Mouse (Mus musculus) gastrocnemius, postnatal 4 days (tissue): ENCODE results near the gene Pard3. TPM values are rescaled to one million over a fixed set of nuclear protein-coding genes. Genes with fewer than 3 reads are reported as not detected.

ENCODE experiments used
- DNase-seq, 2 experiments: peaks; one replicate each; pipeline ENCODE4 v3.0.0; 2021 to 2022; ENCODE audit warnings: low spot score in 2 of 2, mixed read lengths in 2 of 2
- total RNA-seq, 2 experiments: library from RNA; stranded (reverse); gene quantifications; 2 replicates each; pipeline ENCODE4 v1.2.3; 2021

The Pard3 gene
- total RNA-seq, 2 experiments from 2014 or later: 48.7 to 52.2 TPM

GRCm38 (mm10) chr8:127174411-127174810, 110.7 kb downstream of the Pard3 start:
- DNase-seq: no peak

DNA sequence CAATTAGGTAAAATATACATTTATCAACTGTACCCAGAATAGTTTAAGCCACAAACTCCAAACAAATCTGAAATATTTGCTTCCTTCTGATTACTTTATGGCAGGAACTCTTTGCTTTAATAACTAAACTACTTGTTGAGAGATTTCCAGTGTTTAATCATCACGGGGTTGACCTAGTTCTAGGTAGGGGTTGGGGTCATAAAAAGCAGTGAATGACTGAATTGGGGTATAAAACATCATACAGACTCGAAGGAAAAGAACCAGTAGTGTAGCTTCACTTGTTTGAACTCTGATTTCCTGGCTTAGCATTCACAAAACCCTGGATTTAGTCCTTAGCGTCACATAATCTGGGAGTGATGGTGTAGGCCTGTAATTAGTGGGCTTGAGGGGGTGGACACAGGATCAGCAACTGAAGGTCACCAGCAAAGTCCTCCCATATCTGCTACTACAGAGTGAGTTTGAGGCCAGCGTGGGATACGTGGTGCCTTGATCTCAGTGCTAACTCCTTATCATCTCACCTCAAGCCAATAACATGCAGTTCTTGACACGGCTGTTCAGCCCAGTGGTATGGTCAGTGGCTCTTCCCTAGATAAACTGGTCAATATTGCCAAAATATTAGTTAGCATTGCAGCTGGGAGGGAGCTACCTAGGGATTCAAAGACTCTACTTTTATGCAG, 111.6 kb downstream of the Pard3 start:
- no peak for DNase-seq

DNA sequence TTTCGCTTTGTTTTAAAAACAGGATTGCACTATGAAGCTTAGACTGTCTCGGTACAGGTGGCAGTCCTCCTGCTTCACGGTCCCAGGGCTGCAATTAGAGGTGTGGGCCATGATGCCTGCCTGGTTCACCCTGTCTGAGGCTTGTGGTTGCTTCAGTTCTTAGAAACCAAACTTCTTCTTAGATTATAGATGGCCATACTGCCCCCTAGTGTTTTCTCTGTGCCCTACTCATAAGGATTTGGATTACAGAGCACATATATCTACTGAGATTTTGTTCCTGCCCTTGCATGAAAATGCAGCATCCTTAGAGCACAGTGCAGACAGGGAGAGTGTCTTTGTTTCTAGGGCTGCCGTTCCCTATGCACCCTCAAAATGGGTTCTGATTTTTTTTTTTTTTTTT, 114.9 kb downstream of the Pard3 start:
- DNase-seq: peak in 1 of 2 experiments; percentile 28

GRCm38 (mm10) chr8:127181246-127181645, 117.6 kb downstream of the Pard3 start:
- no peak for DNase-seq

- DNase-seq: no peak
These were observed 118.4 kb downstream of the Pard3 start for GRCm38 (mm10) chr8:127182065-127182464.

- DNase-seq: no peak
These were observed 119.8 kb downstream of the Pard3 start for GRCm38 (mm10) chr8:127183533-127183932.

- DNase-seq: no peak
These were observed 120.3 kb downstream of the Pard3 start for GRCm38 (mm10) chr8:127184025-127184424.

- no peak for DNase-seq
These were observed 122.2 kb downstream of the Pard3 start for GRCm38 (mm10) chr8:127185897-127186296.

DNA sequence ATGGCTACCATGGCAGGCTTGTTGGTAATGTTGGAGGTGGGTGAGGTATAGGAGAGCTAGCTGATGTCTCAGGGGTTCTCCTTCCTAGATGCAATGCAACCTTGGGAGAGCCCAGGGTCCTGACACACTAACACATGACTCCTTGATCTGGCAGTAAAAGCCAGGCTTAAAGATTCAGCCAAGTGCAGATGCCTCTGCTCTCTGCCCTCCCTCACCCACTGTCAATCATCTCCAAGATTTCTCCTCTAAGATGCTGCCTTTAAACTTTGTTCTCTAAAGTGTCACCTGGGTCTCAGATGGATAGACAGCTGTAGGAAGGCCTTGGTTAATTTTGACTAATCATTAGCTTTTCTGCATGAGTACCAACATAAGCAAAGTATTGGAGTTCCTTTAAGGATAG, 125.0 kb downstream of the Pard3 start:
- DNase-seq: no peak

DNA sequence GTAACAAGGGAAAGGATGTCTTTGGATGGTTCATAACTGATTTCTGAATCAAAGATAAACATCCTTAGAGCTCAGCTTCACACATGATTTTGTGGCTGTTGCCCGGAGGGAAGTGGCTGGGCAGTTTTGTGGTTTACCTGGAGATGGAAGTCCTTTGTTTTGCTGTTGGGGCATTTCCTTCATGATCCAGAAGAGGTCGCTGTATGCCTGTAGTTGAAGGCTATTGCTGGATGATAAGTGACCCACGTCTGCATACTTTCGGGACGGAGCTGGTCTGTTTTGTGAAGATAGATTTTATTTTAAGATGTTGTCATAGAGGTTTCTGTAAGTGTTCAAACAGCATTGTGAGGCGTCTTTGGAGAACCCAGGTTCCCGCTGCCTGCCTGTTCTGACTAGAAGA, 126.7 kb downstream of the Pard3 start:
- peak; percentile 30 to 47 for DNase-seq

- DNase-seq: peak in 1 of 2 experiments; percentile 41
These were observed 127.7 kb downstream of the Pard3 start for GRCm38 (mm10) chr8:127191387-127191786.

DNA sequence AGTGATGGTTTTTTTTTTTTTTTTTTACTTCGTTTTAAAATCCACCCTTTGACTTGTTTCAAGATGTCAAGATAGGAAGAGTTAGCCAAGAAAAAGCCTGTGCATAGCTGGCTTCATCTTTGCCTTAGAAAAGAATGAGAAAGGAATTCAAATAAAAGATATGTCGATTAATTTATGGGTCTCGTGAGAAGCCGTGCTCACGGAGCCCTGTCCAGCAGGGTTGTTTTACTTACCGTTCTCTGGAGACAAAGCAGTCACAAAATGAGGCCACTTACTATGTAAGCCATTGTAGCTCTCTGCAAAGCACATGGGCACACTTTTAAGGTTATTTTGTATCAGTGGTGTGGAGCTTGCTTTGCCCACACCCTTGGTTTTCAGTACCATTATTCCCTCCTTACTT, 128.1 kb downstream of the Pard3 start:
- no peak for DNase-seq

GRCm38 (mm10) chr8:127192331-127192730, 128.6 kb downstream of the Pard3 start:
- no peak for DNase-seq

DNA sequence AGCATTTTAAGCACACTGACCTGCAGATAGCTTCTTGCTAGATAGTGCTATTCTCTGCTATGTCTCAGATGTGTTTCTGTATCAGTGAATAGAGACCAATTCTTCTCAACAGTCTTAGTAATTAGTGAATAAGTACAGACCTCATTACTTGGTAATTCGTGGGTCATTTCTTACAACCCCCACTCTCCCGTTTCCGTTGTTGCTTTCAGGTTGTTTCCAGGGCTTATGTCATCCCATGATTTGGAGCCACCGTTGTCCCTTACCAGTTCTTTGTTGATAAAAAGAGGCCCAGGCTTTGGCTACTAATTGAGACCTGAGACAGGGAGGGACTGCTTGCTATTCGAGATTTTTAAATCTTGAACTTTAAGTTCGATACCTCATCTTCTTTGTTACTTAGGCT, 129.7 kb downstream of the Pard3 start:
- no peak for DNase-seq

- no peak for DNase-seq
These were observed 131.2 kb downstream of the Pard3 start for GRCm38 (mm10) chr8:127194786-127195407.

- no peak for DNase-seq
These were observed 133.0 kb downstream of the Pard3 start for GRCm38 (mm10) chr8:127196505-127197265.

DNA sequence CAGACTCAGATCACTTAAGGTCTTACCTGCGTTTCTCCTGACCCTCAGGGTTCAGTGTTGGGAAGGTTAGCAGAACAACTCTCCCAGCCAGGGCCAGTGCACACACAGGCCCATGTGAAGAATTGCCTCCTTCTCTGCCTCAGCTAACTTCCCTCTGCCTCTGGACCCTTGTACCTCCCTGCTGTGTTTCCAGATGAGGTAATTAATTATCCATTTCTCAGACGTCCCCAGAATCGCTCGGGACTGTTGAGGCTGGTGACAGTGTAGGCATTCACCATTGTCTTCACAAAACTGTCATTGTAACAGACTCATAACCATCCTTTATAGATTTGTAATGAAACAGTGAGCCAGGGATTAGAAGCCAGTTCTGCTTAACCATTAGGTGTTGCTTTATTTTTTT, 143.8 kb downstream of the Pard3 start:
- DNase-seq: no peak

- no peak for DNase-seq
These were observed 146.9 kb downstream of the Pard3 start for GRCm38 (mm10) chr8:127210621-127211020.

GRCm38 (mm10) chr8:127214338-127214737, 150.6 kb downstream of the Pard3 start:
- DNase-seq: no peak

GRCm38 (mm10) chr8:127214748-127215433, 151.2 kb downstream of the Pard3 start:
- DNase-seq: no peak

- no peak for DNase-seq
These were observed 156.5 kb downstream of the Pard3 start for GRCm38 (mm10) chr8:127220206-127220605.

DNA sequence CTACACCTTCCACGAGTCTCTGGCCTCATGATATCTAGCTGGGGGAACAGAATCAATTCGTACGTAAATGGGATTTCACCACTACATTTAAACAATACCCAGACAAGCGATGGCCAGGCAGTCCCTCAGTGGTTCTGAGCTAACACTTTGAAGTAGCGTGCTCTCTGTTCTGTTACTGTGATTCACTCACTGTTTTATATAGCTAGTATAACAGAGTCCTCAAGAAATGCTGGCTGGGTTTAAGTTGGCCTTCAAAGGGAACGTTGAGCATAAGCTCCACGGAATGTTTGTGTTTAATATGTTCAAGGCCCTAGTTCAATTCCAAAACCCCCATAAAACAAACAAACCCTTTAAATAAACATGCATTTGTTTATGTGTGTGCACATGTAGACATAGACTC, 156.9 kb downstream of the Pard3 start:
- DNase-seq: no peak
